In the genomic region with DNA sequence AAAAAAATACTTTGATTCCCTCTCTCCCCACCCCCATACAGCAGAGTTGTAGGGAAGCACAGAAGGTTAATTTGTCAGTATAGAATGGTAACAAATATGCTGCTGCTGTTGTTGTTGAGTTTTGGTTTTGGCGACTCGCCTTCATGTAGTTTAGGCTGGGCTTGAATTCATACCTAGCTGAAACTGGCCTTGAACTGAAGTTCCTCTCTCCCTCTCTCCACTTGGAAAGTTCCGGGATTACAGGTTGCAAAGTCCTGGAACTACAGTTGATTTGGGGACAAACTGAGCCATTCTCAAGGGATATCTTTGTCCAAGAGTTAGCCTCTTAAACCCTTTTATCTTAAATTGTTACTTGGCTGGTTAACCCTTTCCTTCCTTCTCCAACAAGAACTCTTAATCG, we compare ENCODE assay signal across 30 mouse cellular contexts.
"Had no signal": no experiment of that assay in that cellular context is flagged by ENCODE, and none has a peak within 500 bp of the region (broad histone marks: within the 10 kb centered on the region; RNA-seq: fewer than 3 reads in every experiment).

No protein-coding gene starts in this region.

- DNase-seq: left cerebral cortex, postnatal 4 days; liver; liver, embryonic 13.5 days; lung, adult 18-20 months; lung, adult 2 months; lung, embryonic 14.5 days; lung, postnatal 10 days; lung, postnatal 14 days; lung, postnatal 36 days; lung, postnatal 4 days; midbrain, embryonic 14.5 days had no signal

- H3K9me3 ChIP-seq: limb, embryonic 10.5 days; limb, embryonic 12.5 days; limb, embryonic 13.5 days; limb, embryonic 15.5 days; liver, embryonic 12.5 days; liver, embryonic 13.5 days; liver, embryonic 15.5 days; lung, embryonic 15.5 days; megakaryocyte, embryonic 14.5 days; midbrain, embryonic 12.5 days; midbrain, embryonic 13.5 days; midbrain, embryonic 15.5 days; neural tube, embryonic 12.5 days had no signal

- H3K4me3 ChIP-seq: left cerebral cortex, adult 2 months; limb, embryonic 10.5 days; limb, embryonic 12.5 days; limb, embryonic 13.5 days; limb, embryonic 15.5 days; liver, embryonic 12.5 days; liver, embryonic 15.5 days; lung, embryonic 15.5 days; megakaryocyte, embryonic 14.5 days; midbrain, embryonic 12.5 days; midbrain, embryonic 13.5 days; midbrain, embryonic 15.5 days; myocyte; neural tube, embryonic 12.5 days had no signal

- H3K9ac ChIP-seq: limb, embryonic 12.5 days; limb, embryonic 13.5 days; limb, embryonic 15.5 days; liver, embryonic 12.5 days; liver, embryonic 13.5 days; liver, embryonic 14.5 days; liver, embryonic 15.5 days; lung, embryonic 14.5 days; lung, embryonic 15.5 days; midbrain, embryonic 12.5 days; midbrain, embryonic 13.5 days; midbrain, embryonic 15.5 days; neural tube, embryonic 12.5 days had no signal

- H3K36me3 ChIP-seq: limb, embryonic 15.5 days; liver, embryonic 13.5 days; lung, embryonic 15.5 days; midbrain, embryonic 15.5 days; neural tube, embryonic 12.5 days had no signal

- H3K27me3 ChIP-seq: limb, embryonic 12.5 days; limb, embryonic 13.5 days; limb, embryonic 15.5 days; liver, embryonic 12.5 days; liver, embryonic 13.5 days; liver, embryonic 15.5 days; lung, embryonic 15.5 days; megakaryocyte, embryonic 14.5 days; midbrain, embryonic 12.5 days; midbrain, embryonic 13.5 days; midbrain, embryonic 15.5 days; neural tube, embryonic 12.5 days had no signal

- H3K4me2 ChIP-seq: limb, embryonic 12.5 days; limb, embryonic 13.5 days; limb, embryonic 15.5 days; liver, embryonic 11.5 days; liver, embryonic 12.5 days; liver, embryonic 13.5 days; liver, embryonic 15.5 days; lung, embryonic 14.5 days; lung, embryonic 15.5 days; midbrain, embryonic 12.5 days; midbrain, embryonic 13.5 days; midbrain, embryonic 15.5 days; neural tube, embryonic 12.5 days had no signal

- ATAC-seq: liver, embryonic 12.5 days; lung, postnatal 0 days; midbrain, embryonic 13.5 days; midbrain, embryonic 15.5 days; midbrain, embryonic 16.5 days had no signal

- H3K27ac ChIP-seq: left cerebral cortex, adult 2 months; limb, embryonic 10.5 days; limb, embryonic 12.5 days; limb, embryonic 13.5 days; limb, embryonic 15.5 days; liver, embryonic 12.5 days; liver, embryonic 13.5 days; liver, embryonic 14.5 days; liver, embryonic 15.5 days; lung, embryonic 15.5 days; macrophage; midbrain, embryonic 12.5 days; midbrain, embryonic 13.5 days; midbrain, embryonic 15.5 days; neural tube, embryonic 12.5 days had no signal
